Comparison of ENCODE assay signal across 21 mouse cellular contexts in genomic region chr13:57232906-57233305, GRCm38 (mm10).
DNase-seq lines count a peak whose midpoint lies in the region; ATAC-seq and TF ChIP-seq lines count a peak whose summit lies in the region.
"Had no signal": no experiment of that assay in that cellular context is flagged by ENCODE, and none has a peak within 500 bp of the region (broad histone marks: within the 10 kb centered on the region; RNA-seq: fewer than 3 reads in every experiment).

No protein-coding gene starts in this region.

- WGBS in intestine, embryonic 15.5 days, result 83% methylated on average over 5 of the region's 5 CpGs

- H3K4me3 ChIP-seq in ES-Bruce4 (ENCODE audit: low read depth, low read length), result no peak overlapping the region
- H3K4me3 ChIP-seq in intestine, embryonic 15.5 days (replicated peaks), result no peak overlapping the region
- H3K4me3 ChIP-seq: embryonic facial prominence, embryonic 10.5 days; embryonic facial prominence, embryonic 12.5 days; forebrain, embryonic 13.5 days; forebrain, embryonic 15.5 days had no signal

- DNase-seq in ES-CJ7 (ENCODE audit: low read depth, low spot score) (peak; percentile 80), R1 (ENCODE audit: low read depth, low spot score) (peak; percentile 70)
- no peak for DNase-seq in spleen, postnatal 10 days (ENCODE audit: low spot score in 2 of 2)
- DNase-seq: adrenal gland, adult 8-10 months; adrenal gland, postnatal 25 days; cerebellum, adult 11-12 months; cerebellum, adult 2 months; cerebellum, adult 9-10 months; cerebellum, postnatal 10 days; cerebellum, postnatal 25 days; forebrain, postnatal 0 days had no signal

- H3K27ac ChIP-seq in ES-Bruce4 (ENCODE audit: insufficient read depth, low read length), result no peak overlapping the region
- no peak overlapping the region for H3K27ac ChIP-seq in intestine, embryonic 15.5 days
- H3K27ac ChIP-seq: embryonic facial prominence, embryonic 10.5 days; embryonic facial prominence, embryonic 12.5 days; forebrain, embryonic 13.5 days; forebrain, embryonic 15.5 days had no signal

- H3K36me3 ChIP-seq in ES-Bruce4 (ENCODE audit: control insufficient read depth, insufficient read depth, low read length, poor library complexity, severe bottlenecking), result no peaks in the 10 kb centered on the region
- H3K36me3 ChIP-seq in intestine, embryonic 15.5 days, result no peaks in the 10 kb centered on the region
- H3K36me3 ChIP-seq: embryonic facial prominence, embryonic 10.5 days; embryonic facial prominence, embryonic 12.5 days; forebrain, embryonic 15.5 days; G1E had no signal

- peaks cover 5% of the 10 kb centered on the region for H3K4me1 ChIP-seq in ES-Bruce4 (ENCODE audit: control insufficient read depth, insufficient read depth, low read length)
- H3K4me1 ChIP-seq in intestine, embryonic 15.5 days (replicated peaks), result peaks cover 3% of the 10 kb centered on the region

- 0 out of 2 replicates have a peak, but pooled peaks cover 2% of the 10 kb centered on the region for H3K9me3 ChIP-seq in ES-Bruce4 (replicated peaks; ENCODE audit: control insufficient read depth, insufficient read depth, low read length, poor library complexity, severe bottlenecking)
- H3K9me3 ChIP-seq in intestine, embryonic 15.5 days, result no peaks in the 10 kb centered on the region
- H3K9me3 ChIP-seq: embryonic facial prominence, embryonic 10.5 days; embryonic facial prominence, embryonic 12.5 days; forebrain, embryonic 13.5 days; forebrain, embryonic 15.5 days had no signal

- no peak for TF ChIP-seq POLR2A in ES-Bruce4 (IDR thresholded peaks at IDR 0.05; ENCODE audit: insufficient read depth, low read length)

- ATAC-seq in cerebellum, adult (ENCODE audit: insufficient number of reproducible peaks, low FRiP score, low TSS enrichment), result no peak
- ATAC-seq in intestine, embryonic 15.5 days, result no peak
- ATAC-seq: activated CD4-positive, CD25-positive, alpha-beta regulatory T cell, adult 4 months; forebrain, embryonic 13.5 days; forebrain, embryonic 15.5 days; forebrain, postnatal 0 days; Patski had no signal

- H3K4me2 ChIP-seq in intestine, embryonic 15.5 days (replicated peaks), result no peak overlapping the region
- H3K4me2 ChIP-seq: embryonic facial prominence, embryonic 12.5 days; forebrain, embryonic 13.5 days; forebrain, embryonic 15.5 days had no signal

- no peak overlapping the region for H3K9ac ChIP-seq in ES-Bruce4 (ENCODE audit: low read depth, poor library complexity, severe bottlenecking)
- H3K9ac ChIP-seq in intestine, embryonic 15.5 days, result no peak overlapping the region
- H3K9ac ChIP-seq: embryonic facial prominence, embryonic 12.5 days; forebrain, embryonic 13.5 days; forebrain, embryonic 15.5 days; forebrain, postnatal 0 days had no signal

- TF ChIP-seq CTCF in ES-Bruce4 (IDR thresholded peaks at IDR 0.05; ENCODE audit: low read depth, low read length), result no peak

- peaks cover 2% of the 10 kb centered on the region; the same call in 1 of the 2 replicates for H3K27me3 ChIP-seq in ES-Bruce4 (ENCODE audit: control insufficient read depth, insufficient read depth, low read length, poor library complexity, severe bottlenecking)
- no peaks in the 10 kb centered on the region for H3K27me3 ChIP-seq in intestine, embryonic 15.5 days (replicated peaks)
- H3K27me3 ChIP-seq: embryonic facial prominence, embryonic 12.5 days; forebrain, embryonic 13.5 days; forebrain, embryonic 15.5 days; Patski had no signal

- TF ChIP-seq EP300 in ES-Bruce4 (IDR thresholded peaks at IDR 0.05; ENCODE audit: insufficient read depth, low read depth, low read length), result 0 out of 2 replicates have a peak, but pooled peaks have one; percentile 39

Comparison
In these comparisons a context has a peak if more than half of its experiments do, and no peak if none do; other contexts are left out.
1. DNase-seq: peak in ES-CJ7 (single experiment) and R1 (single experiment); none in spleen, postnatal 10 days (0 of 2).